ENCODE assay signal across 12 mouse cellular contexts in genomic region chr6:22968073-22968472, GRCm38 (mm10).
DNase-seq lines count a peak whose midpoint lies in the region; ATAC-seq and TF ChIP-seq lines count a peak whose summit lies in the region.
"Had no signal": no experiment of that assay in that cellular context is flagged by ENCODE, and none has a peak within 500 bp of the region (broad histone marks: within the 10 kb centered on the region; RNA-seq: fewer than 3 reads in every experiment).

No protein-coding gene starts in this region.

- no peaks in the 10 kb centered on the region for H3K27me3 ChIP-seq in heart, postnatal 0 days (ENCODE audit: control insufficient read depth, insufficient read depth, low read length)
- H3K27me3 ChIP-seq in heart, embryonic 11.5 days (ENCODE audit: control insufficient read depth, insufficient read depth, low read length), result no peaks in the 10 kb centered on the region
- no peaks in the 10 kb centered on the region for H3K27me3 ChIP-seq in midbrain, embryonic 12.5 days
- H3K27me3 ChIP-seq in midbrain, embryonic 13.5 days, result no peaks in the 10 kb centered on the region
- H3K27me3 ChIP-seq: liver, embryonic 13.5 days; stomach, embryonic 15.5 days had no signal

- H3K36me3 ChIP-seq in heart, postnatal 0 days (replicated peaks; ENCODE audit: control insufficient read depth, insufficient read depth, low read length), result no peaks in the 10 kb centered on the region
- no peaks in the 10 kb centered on the region for H3K36me3 ChIP-seq in heart, embryonic 11.5 days (ENCODE audit: control insufficient read depth, insufficient read depth, low read length)
- peaks cover 8% of the 10 kb centered on the region; the same call in 1 of the 2 replicates for H3K36me3 ChIP-seq in midbrain, embryonic 12.5 days
- peaks cover 8% of the 10 kb centered on the region; the same call in 1 of the 2 replicates for H3K36me3 ChIP-seq in midbrain, embryonic 13.5 days
- H3K36me3 ChIP-seq: liver, embryonic 13.5 days; stomach, embryonic 15.5 days had no signal

- no peak overlapping the region for H3K4me2 ChIP-seq in heart, postnatal 0 days (ENCODE audit: low read depth, low read length)
- no peak overlapping the region for H3K4me2 ChIP-seq in heart, embryonic 11.5 days
- no peak overlapping the region for H3K4me2 ChIP-seq in midbrain, embryonic 12.5 days (replicated peaks)
- no peak overlapping the region for H3K4me2 ChIP-seq in midbrain, embryonic 13.5 days (replicated peaks)
- H3K4me2 ChIP-seq: liver, embryonic 13.5 days; stomach, embryonic 15.5 days had no signal

- no peak overlapping the region for H3K9ac ChIP-seq in heart, postnatal 0 days (replicated peaks; ENCODE audit: low read depth, low read length)
- no peak overlapping the region for H3K9ac ChIP-seq in heart, embryonic 11.5 days (ENCODE audit: low read depth, low read length)
- no peak overlapping the region for H3K9ac ChIP-seq in midbrain, embryonic 12.5 days (replicated peaks)
- H3K9ac ChIP-seq in midbrain, embryonic 13.5 days (replicated peaks), result no peak overlapping the region
- H3K9ac ChIP-seq: liver, embryonic 13.5 days; stomach, embryonic 15.5 days had no signal

- no peak for TF ChIP-seq EP300 in heart, postnatal 0 days (IDR thresholded peaks at IDR 0.05; ENCODE audit: low read depth)

- H3K27ac ChIP-seq in heart, postnatal 0 days (ENCODE audit: low read depth), result no peak overlapping the region
- no peak overlapping the region for H3K27ac ChIP-seq in heart, embryonic 11.5 days (ENCODE audit: low read depth, low read length)
- no peak overlapping the region for H3K27ac ChIP-seq in midbrain, embryonic 12.5 days (replicated peaks)
- H3K27ac ChIP-seq in midbrain, embryonic 13.5 days, result no peak overlapping the region
- H3K27ac ChIP-seq: liver, embryonic 13.5 days; stomach, embryonic 15.5 days had no signal

- no peaks in the 10 kb centered on the region for H3K4me1 ChIP-seq in heart, postnatal 0 days (ENCODE audit: control insufficient read depth, insufficient read depth)
- H3K4me1 ChIP-seq in heart, embryonic 11.5 days (ENCODE audit: control insufficient read depth, insufficient read depth, low read length), result no peaks in the 10 kb centered on the region
- H3K4me1 ChIP-seq in midbrain, embryonic 12.5 days, result no peaks in the 10 kb centered on the region
- no peaks in the 10 kb centered on the region for H3K4me1 ChIP-seq in midbrain, embryonic 13.5 days (replicated peaks)
- H3K4me1 ChIP-seq: liver, embryonic 13.5 days; stomach, embryonic 15.5 days had no signal

- DNase-seq in heart, postnatal 0 days (ENCODE audit: low spot score), result peak; percentile 10
- peak; percentile 9 for DNase-seq in embryo, embryonic 9.5 days (ENCODE audit: extremely low spot score)
- no peak for DNase-seq in thymus, postnatal 36 days
- no peak for DNase-seq in thymus, postnatal 25 days
- no peak for DNase-seq in cerebellum, adult 18-20 months
- DNase-seq: cerebellum, adult 2 months; gastrocnemius, postnatal 10 days; liver, embryonic 13.5 days had no signal

- TF ChIP-seq CTCF in heart, postnatal 0 days (IDR thresholded peaks at IDR 0.05; ENCODE audit: low read depth), result peak; percentile 43

- ATAC-seq in heart, postnatal 0 days (ENCODE audit: insufficient read depth, low read depth), result no peak
- ATAC-seq in heart, embryonic 11.5 days (replicated peaks; ENCODE audit: insufficient number of reproducible peaks, low FRiP score, low TSS enrichment), result no peak
- ATAC-seq in midbrain, embryonic 12.5 days (ENCODE audit: low FRiP score, low read depth), result 0 out of 2 replicates have a peak, but pooled peaks have one; percentile 38
- ATAC-seq in midbrain, embryonic 13.5 days, result no peak

- 50% methylated on average over 2 of the region's 2 CpGs for WGBS in heart, postnatal 0 days
- 48% methylated on average over 2 of the region's 2 CpGs for WGBS in heart, embryonic 11.5 days (ENCODE audit: insufficient replicate concordance)
- 58% methylated on average over 2 of the region's 2 CpGs for whole genome bisulfite sequencing in midbrain, embryonic 12.5 days
- WGBS in midbrain, embryonic 13.5 days, result 47% methylated on average over 2 of the region's 2 CpGs

- H3K9me3 ChIP-seq in heart, postnatal 0 days (replicated peaks; ENCODE audit: control insufficient read depth, low read length), result no peaks in the 10 kb centered on the region
- H3K9me3 ChIP-seq in heart, embryonic 11.5 days (replicated peaks; ENCODE audit: control insufficient read depth, low read length), result no peaks in the 10 kb centered on the region
- H3K9me3 ChIP-seq in midbrain, embryonic 12.5 days, result no peaks in the 10 kb centered on the region
- H3K9me3 ChIP-seq in midbrain, embryonic 13.5 days, result no peaks in the 10 kb centered on the region
- H3K9me3 ChIP-seq: liver, embryonic 13.5 days; stomach, embryonic 15.5 days had no signal

- H3K4me3 ChIP-seq in heart, postnatal 0 days (ENCODE audit: low read depth, low read length), result no peak overlapping the region
- no peak overlapping the region for H3K4me3 ChIP-seq in heart, embryonic 11.5 days (ENCODE audit: low read depth, low read length)
- H3K4me3 ChIP-seq in midbrain, embryonic 12.5 days, result no peak overlapping the region
- no peak overlapping the region for H3K4me3 ChIP-seq in midbrain, embryonic 13.5 days (replicated peaks)
- H3K4me3 ChIP-seq: liver, embryonic 13.5 days; stomach, embryonic 15.5 days had no signal

Comparison
In these comparisons a context has a peak if more than half of its experiments do, and no peak if none do; other contexts are left out.
1. DNase-seq: peak in heart, postnatal 0 days (single experiment) and embryo, embryonic 9.5 days (single experiment); none in thymus, postnatal 36 days (0 of 2), thymus, postnatal 25 days (single experiment) and cerebellum, adult 18-20 months (0 of 2).